Mouse (Mus musculus) embryonic facial prominence, embryonic 13.5 days (tissue): ENCODE results near the gene Vapa. TPM values are rescaled to one million over a fixed set of nuclear protein-coding genes. Genes with fewer than 3 reads are reported as not detected.

Experiments
- ATAC-seq: fragments of 200-750 bp; cut with Nextera tagmentation; 2 replicates; pipeline ENCODE4 v1.8.0; 2017; ENCODE audit warnings: low read depth; ENCODE audit not compliant: insufficient number of reproducible peaks, insufficient read depth, low FRiP score, low TSS enrichment
- H3K27ac ChIP-seq: fragments of 300-500 bp; sonication (generic); 2 replicates; pipeline ENCODE4 v1.5.1; 2015; ENCODE audit warnings: moderate library complexity, mild to moderate bottlenecking, inconsistent platforms
- H3K27me3 ChIP-seq: fragments of 300-500 bp; sonication (generic); 2 replicates; pipeline ENCODE4 v1.6.1; 2015; ENCODE audit warnings: mild to moderate bottlenecking, inconsistent platforms
- H3K36me3 ChIP-seq: fragments of 300-500 bp; sonication (generic); 2 replicates; pipeline ENCODE4 v1.6.1; 2015; ENCODE audit warnings: mild to moderate bottlenecking, inconsistent platforms
- H3K4me1 ChIP-seq: fragments of 300-500 bp; sonication (generic); 2 replicates; pipeline ENCODE4 v1.6.1; 2015; ENCODE audit warnings: inconsistent platforms
- H3K4me2 ChIP-seq: fragments of 300-500 bp; sonication (generic); 2 replicates; pipeline ENCODE4 v1.6.1; 2015; ENCODE audit warnings: moderate library complexity, mild to moderate bottlenecking, inconsistent platforms
- H3K4me3 ChIP-seq: fragments of 300-500 bp; sonication (generic); 2 replicates; pipeline ENCODE4 v1.5.1; 2015; ENCODE audit warnings: mild to moderate bottlenecking, inconsistent platforms
- H3K9ac ChIP-seq: fragments of 300-500 bp; sonication (generic); 2 replicates; pipeline ENCODE4 v1.6.1; 2015; ENCODE audit warnings: mild to moderate bottlenecking, inconsistent platforms
- H3K9me3 ChIP-seq: fragments of 300-500 bp; sonication (generic); 2 replicates; pipeline ENCODE4 v1.6.1; 2016; ENCODE audit warnings: inconsistent platforms
- WGBS: fragments of 180-500 bp; shearing (Covaris S2); methylation state at CpG from one replicate; pipeline ENCODE4 v1.1.7; 2015; ENCODE audit warnings: mixed read lengths; 5-methylcytosine and 5-hydroxymethylcytosine counted together
- polyA plus RNA-seq: library from polyadenylated mRNA; unstranded; fragments of >200 nt; fragmentation: Nextera tagmentation; extraction: Ambion mirVana; gene quantifications from 2 replicates; pipeline ENCODE4 v1.2.1, GENCODE M21; 2015

The Vapa gene
- polyA plus RNA-seq, 1 experiment from 2014 or later: 187 TPM

DNA sequence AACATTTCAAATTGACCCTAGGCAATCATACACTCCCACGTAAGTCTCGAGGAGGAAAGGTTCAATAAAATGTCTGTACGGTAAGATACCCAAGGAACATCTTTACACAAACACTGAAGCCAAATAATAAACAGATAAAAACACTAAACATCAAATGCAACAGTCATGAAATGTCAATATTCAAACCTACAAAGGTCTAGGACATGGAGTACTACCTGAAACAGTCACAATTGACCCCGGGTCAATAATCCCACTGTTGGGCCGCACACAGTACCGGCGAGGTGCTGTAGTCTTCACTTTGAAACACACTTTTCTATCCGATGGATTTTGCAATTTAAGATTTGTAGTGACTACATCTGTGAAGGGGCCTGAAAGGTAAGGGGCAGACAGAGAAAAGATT lies 18.7 kb downstream of the Vapa start:
- Histone ChIP-seq H3K36me3 (peaks cover 17% of the 10 kb centered on the region), H3K4me3 (no peak overlapping the region), H3K27ac (no peak overlapping the region), H3K9me3 (no peaks in the 10 kb centered on the region), H3K9ac (no peak overlapping the region), H3K4me2 (no peak overlapping the region), H3K27me3 (no peaks in the 10 kb centered on the region), H3K4me1 (peaks cover 3% of the 10 kb centered on the region; the same call in 1 of the 2 replicates)
- 94% methylated on average over 8 of the region's 8 CpGs for WGBS
- ATAC-seq: no peak

DNA sequence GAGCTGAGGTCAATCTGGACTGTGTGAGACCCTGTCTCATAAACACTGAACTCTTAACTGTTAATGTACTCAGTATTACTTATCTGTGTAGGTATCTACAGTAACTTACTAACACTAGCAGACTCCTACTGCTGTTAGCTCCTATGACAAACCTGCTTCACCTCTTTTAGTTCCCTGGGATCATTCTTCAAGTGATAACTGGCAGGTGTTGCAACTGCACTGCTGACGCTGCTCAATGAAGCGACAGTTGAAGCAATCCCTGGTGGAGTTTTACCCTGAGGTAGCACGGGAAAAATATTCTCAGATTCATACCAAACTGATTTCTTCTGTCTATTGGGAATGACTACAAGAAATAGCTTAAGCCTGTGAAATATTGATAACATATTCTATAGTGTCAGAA lies 26.5 kb downstream of the Vapa start:
- Histone ChIP-seq H3K4me1 (no peaks in the 10 kb centered on the region), H3K4me3 (no peak overlapping the region), H3K9me3 (no peaks in the 10 kb centered on the region), H3K27me3 (no peaks in the 10 kb centered on the region), H3K4me2 (no peak overlapping the region), H3K27ac (no peak overlapping the region), H3K9ac (no peak overlapping the region), H3K36me3 (peaks cover 24% of the 10 kb centered on the region)
- WGBS: 85% methylated on average over 3 of the region's 3 CpGs
- no peak for ATAC-seq

DNA sequence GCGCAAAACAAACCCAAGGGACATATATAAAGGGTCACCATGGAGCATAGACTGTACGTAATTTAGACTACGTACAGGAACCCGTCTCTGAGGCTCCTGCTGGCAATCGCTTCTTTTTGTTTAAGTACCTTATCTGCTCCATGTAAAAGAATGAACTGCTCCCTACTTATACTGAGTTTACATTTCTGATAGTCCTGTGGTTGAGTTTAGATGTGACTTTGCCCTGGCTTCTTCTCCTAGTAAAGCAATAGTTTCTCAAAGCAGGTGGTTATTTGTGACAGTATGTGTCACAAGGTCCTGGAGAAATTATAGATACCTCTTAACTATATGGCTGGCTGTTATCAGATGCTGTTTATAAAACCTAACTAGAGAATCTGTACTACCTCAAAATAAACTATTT lies 31.9 kb downstream of the Vapa start:
- H3K9me3 ChIP-seq: no peaks in the 10 kb centered on the region
- H3K27me3 ChIP-seq: no peaks in the 10 kb centered on the region
- WGBS: 95% methylated on average over 5 of the region's 5 CpGs
- H3K4me2 ChIP-seq: no peak overlapping the region
- H3K27ac ChIP-seq: no peak overlapping the region
- H3K36me3 ChIP-seq: peaks cover 35% of the 10 kb centered on the region
- H3K4me1 ChIP-seq: no peaks in the 10 kb centered on the region
- H3K9ac ChIP-seq: no peak overlapping the region
- H3K4me3 ChIP-seq: no peak overlapping the region
- ATAC-seq: no peak

DNA sequence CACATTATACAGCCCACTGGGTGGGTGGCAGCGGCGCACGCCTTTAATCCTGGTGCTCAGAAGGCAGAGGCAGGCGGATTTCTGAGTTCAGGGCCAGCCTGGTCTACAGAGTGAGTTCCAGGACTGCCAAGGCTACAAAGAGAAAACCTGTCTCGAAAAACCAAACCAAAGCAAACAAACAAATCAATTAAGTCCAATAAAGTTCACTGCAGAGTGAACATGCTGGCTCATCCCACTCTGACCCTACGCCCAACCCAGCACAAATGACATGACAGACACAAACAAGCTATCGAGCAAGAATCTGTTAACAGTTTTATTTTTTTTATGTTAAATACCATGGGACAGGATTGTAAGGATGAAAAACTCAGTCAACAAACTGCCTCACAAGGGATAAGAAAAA lies 33.6 kb downstream of the Vapa start:
- Histone ChIP-seq H3K36me3 (peaks cover 35% of the 10 kb centered on the region), H3K9ac (no peak overlapping the region), H3K9me3 (no peaks in the 10 kb centered on the region), H3K4me2 (no peak overlapping the region), H3K4me3 (no peak overlapping the region), H3K4me1 (peaks cover 3% of the 10 kb centered on the region), H3K27ac (no peak overlapping the region), H3K27me3 (no peaks in the 10 kb centered on the region)
- 93% methylated on average over 7 of the region's 7 CpGs for WGBS
- ATAC-seq: no peak

DNA sequence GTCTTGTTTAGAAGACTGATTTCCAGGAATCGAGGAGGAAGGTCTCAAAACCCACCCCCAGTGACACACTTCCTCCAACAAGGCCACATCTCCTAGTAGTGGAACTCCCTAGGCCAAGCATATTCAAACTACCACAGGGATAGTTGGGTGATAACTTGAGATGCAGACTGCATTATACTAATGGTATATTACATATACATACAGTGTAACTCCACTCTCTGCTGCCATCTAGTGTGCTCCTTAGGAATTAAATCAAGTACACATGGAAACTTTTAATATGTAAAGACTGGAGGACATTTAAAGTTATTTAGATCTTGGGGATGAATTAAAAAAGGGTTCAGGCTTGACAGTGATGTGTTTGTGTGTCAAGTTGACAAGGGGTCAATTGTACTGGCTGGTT lies 38.0 kb downstream of the Vapa start:
- Histone ChIP-seq H3K27ac (no peak overlapping the region), H3K4me1 (peaks cover 10% of the 10 kb centered on the region), H3K4me2 (no peak overlapping the region), H3K4me3 (no peak overlapping the region), H3K27me3 (no peaks in the 10 kb centered on the region), H3K9me3 (no peaks in the 10 kb centered on the region), H3K9ac (no peak overlapping the region), H3K36me3 (peaks cover 19% of the 10 kb centered on the region)
- ATAC-seq: no peak
- 76% methylated on average over 1 of the region's 1 CpGs for WGBS

DNA sequence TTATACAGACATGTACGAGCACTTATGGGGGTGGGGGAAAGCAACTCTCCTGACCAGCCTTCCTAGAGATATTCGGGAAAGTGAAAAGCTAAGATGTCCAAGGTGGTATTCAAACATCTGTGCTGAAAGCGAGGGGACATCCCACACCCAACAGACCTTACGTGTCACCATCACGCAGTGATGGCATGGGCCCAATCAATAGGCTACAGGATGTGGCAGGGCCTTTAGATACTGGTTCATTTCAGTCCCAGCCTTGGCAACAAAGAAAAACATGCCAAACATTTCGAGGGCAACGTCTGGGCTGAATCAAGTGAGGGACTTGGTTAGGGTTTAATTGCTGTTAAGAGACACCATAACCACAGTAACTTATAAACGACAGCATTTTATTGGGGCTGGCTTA lies 38.5 kb downstream of the Vapa start:
- Histone ChIP-seq H3K4me3 (no peak overlapping the region), H3K9ac (no peak overlapping the region), H3K36me3 (peaks cover 15% of the 10 kb centered on the region), H3K4me2 (no peak overlapping the region), H3K9me3 (no peaks in the 10 kb centered on the region), H3K27ac (no peak overlapping the region), H3K4me1 (peaks cover 10% of the 10 kb centered on the region), H3K27me3 (no peaks in the 10 kb centered on the region)
- no peak for ATAC-seq
- WGBS: 65% methylated on average over 8 of the region's 8 CpGs

DNA sequence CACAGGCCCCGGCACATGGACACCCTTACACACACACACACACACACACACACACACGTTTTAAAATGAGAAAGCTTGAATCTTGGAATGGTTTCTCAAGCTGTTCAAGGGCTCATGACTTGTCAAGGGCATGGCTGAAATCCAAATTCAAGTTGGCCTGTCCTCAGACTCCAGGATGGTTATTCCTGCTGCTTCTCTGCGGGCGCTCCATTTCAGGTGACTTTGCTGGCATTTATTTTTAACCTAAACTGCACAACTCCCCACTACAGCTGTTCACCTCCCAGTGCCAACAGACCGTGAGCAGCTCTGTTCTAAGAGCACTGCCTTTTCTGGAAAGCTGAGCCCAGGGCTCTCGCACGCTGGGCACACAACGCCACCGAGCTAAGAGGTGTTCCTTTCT lies 41.5 kb downstream of the Vapa start:
- no peak overlapping the region for H3K4me3 ChIP-seq
- 0 out of 2 replicates have a peak, but pooled peaks cover under 1% of the 10 kb centered on the region for H3K36me3 ChIP-seq
- H3K4me1 ChIP-seq: peaks cover 10% of the 10 kb centered on the region
- H3K9ac ChIP-seq: no peak overlapping the region
- no peak for ATAC-seq
- H3K4me2 ChIP-seq: no peak overlapping the region
- WGBS: 85% methylated on average over 9 of the region's 9 CpGs
- no peak overlapping the region for H3K27ac ChIP-seq
- H3K9me3 ChIP-seq: no peaks in the 10 kb centered on the region
- no peaks in the 10 kb centered on the region for H3K27me3 ChIP-seq

DNA sequence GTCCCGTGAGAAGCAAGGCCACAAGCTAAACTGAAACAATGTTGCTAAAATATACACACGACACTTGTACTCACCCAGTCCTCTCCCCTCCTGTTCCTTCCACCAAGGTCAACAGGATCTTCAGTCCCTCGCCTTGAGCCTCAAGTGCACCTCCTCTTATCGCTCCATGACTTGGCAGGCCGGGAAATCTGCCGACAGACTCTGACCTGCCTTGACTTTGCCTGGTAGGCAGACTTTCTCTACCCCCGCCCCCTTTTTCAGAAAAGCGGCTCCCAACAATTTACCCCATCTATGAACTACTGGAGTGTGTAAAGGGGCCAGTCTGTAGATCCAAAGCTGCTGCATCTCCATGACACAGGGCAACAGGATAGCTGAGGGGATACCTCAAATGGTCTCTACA lies 41.9 kb downstream of the Vapa start:
- H3K27me3 ChIP-seq: no peaks in the 10 kb centered on the region
- H3K36me3 ChIP-seq: no peaks in the 10 kb centered on the region
- no peak overlapping the region for H3K4me2 ChIP-seq
- H3K9me3 ChIP-seq: no peaks in the 10 kb centered on the region
- 86% methylated on average over 8 of the region's 8 CpGs for WGBS
- no peak overlapping the region for H3K27ac ChIP-seq
- H3K4me1 ChIP-seq: peaks cover 10% of the 10 kb centered on the region
- no peak overlapping the region for H3K9ac ChIP-seq
- ATAC-seq: no peak
- no peak overlapping the region for H3K4me3 ChIP-seq

DNA sequence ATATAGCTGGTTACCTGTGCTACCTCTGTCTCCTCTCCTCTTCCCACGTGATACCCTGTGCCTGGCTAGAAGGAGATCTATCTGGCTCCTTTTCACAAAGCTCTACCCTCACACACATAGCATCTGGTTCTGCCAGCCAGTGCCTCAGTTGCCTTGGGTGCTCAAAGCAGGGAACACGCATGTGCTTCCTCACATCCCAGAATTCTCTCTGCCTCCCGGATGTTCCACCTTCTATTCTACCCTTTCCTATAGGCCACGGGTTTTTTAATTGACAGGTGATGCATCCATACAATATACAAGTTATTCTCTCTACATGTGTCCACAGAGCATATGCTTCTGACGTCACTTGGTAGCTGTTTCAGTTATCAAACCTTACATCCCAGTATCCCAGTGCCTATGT lies 49.2 kb downstream of the Vapa start:
- Histone ChIP-seq H3K4me1 (no peaks in the 10 kb centered on the region), H3K4me2 (no peak overlapping the region), H3K36me3 (no peaks in the 10 kb centered on the region), H3K4me3 (no peak overlapping the region), H3K27ac (no peak overlapping the region), H3K9me3 (no peaks in the 10 kb centered on the region), H3K27me3 (peaks cover 11% of the 10 kb centered on the region; the same call in 1 of the 2 replicates), H3K9ac (no peak overlapping the region)
- WGBS: 78% methylated on average over 5 of the region's 5 CpGs
- ATAC-seq: no peak

DNA sequence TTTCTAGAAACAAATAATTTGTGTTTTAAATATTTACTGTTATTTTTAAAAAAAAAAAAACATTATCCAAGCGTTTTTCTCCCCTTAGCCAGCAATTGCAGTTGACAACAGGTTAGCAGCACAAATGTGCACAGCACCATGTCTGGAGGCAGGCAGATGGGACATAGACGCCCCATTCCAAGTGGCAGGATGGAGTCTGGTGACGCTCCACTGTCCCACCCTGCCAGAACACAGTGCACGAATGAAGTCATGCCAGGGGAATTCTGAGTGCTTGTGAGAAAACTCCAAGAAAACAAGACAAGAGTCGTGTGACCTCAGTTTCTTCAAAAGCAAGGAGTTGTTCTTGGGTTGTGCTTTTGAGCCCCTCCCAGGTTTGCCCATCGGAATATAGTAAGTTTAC lies 50.0 kb downstream of the Vapa start:
- H3K4me3 ChIP-seq: no peak overlapping the region
- ATAC-seq: no peak
- H3K9me3 ChIP-seq: no peaks in the 10 kb centered on the region
- no peaks in the 10 kb centered on the region for H3K36me3 ChIP-seq
- H3K9ac ChIP-seq: no peak overlapping the region
- peaks cover 11% of the 10 kb centered on the region; the same call in 1 of the 2 replicates for H3K27me3 ChIP-seq
- H3K4me1 ChIP-seq: no peaks in the 10 kb centered on the region
- 58% methylated on average over 6 of the region's 6 CpGs for WGBS
- H3K27ac ChIP-seq: no peak overlapping the region
- no peak overlapping the region for H3K4me2 ChIP-seq

DNA sequence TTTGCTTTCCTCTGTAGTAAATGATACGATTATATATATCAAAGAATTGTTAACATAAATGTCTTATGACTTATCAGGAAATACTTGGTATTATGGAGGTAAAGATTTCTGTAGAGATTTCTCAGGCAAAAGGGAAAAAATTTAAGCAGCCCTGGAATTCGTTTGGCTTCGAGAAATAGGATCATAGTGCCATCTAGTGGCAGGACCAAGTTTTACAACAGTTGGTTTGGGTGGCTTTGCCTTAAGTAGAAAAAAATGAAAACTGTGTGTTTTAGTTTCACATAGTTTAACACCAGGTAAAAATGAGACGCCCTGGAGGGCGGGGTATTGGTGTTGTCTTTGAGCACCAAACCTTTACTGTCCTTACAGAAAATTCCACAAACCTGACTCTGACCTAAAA lies 50.6 kb downstream of the Vapa start:
- H3K4me2 ChIP-seq: no peak overlapping the region
- no peaks in the 10 kb centered on the region for H3K4me1 ChIP-seq
- 3% methylated on average over 5 of the region's 5 CpGs for WGBS
- H3K36me3 ChIP-seq: no peaks in the 10 kb centered on the region
- H3K27me3 ChIP-seq: peaks cover 11% of the 10 kb centered on the region; the same call in 1 of the 2 replicates
- no peak for ATAC-seq
- H3K9me3 ChIP-seq: no peaks in the 10 kb centered on the region
- no peak overlapping the region for H3K9ac ChIP-seq
- H3K27ac ChIP-seq: no peak overlapping the region
- no peak overlapping the region for H3K4me3 ChIP-seq

DNA sequence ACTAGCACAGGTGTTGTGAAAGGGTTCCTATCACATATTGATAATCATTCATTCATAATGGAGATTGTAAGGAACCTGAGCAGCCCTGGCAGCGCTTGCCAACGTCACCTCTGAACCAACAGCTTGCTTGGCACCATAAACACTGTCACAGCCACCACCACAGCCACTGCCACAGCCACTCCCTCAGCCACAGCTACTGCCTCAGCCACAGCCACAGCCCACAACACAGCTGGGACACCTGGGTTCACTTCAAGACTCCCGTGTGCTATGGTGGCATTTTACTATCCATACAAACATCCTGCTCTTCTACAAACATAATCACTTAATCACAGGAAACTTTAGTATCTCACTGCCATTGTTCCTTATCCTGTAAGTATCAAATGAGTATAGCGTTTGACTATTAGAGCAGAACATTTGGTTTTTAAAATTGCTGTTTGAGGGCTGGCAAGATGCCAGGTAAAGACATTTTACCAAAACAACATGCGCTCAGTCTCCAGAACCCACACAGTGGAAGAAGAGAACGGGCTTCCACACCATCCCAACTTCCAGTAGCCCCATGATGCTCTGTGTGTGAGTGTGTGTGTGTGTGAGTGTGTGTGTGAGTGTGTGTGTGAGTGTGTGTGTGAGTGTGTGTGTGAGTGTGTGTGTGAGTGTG lies 51.9 kb downstream of the Vapa start:
- H3K4me1 ChIP-seq: no peaks in the 10 kb centered on the region
- H3K36me3 ChIP-seq: no peaks in the 10 kb centered on the region
- no peak overlapping the region for H3K27ac ChIP-seq
- no peaks in the 10 kb centered on the region for H3K9me3 ChIP-seq
- 43% methylated on average over 6 of the region's 6 CpGs for WGBS
- no peak overlapping the region for H3K4me2 ChIP-seq
- H3K27me3 ChIP-seq: peaks cover 11% of the 10 kb centered on the region; the same call in 1 of the 2 replicates
- no peak overlapping the region for H3K4me3 ChIP-seq
- ATAC-seq: no peak
- H3K9ac ChIP-seq: no peak overlapping the region
